Comparison of ENCODE assay signal across 8 mouse cellular contexts in the genomic region with DNA sequence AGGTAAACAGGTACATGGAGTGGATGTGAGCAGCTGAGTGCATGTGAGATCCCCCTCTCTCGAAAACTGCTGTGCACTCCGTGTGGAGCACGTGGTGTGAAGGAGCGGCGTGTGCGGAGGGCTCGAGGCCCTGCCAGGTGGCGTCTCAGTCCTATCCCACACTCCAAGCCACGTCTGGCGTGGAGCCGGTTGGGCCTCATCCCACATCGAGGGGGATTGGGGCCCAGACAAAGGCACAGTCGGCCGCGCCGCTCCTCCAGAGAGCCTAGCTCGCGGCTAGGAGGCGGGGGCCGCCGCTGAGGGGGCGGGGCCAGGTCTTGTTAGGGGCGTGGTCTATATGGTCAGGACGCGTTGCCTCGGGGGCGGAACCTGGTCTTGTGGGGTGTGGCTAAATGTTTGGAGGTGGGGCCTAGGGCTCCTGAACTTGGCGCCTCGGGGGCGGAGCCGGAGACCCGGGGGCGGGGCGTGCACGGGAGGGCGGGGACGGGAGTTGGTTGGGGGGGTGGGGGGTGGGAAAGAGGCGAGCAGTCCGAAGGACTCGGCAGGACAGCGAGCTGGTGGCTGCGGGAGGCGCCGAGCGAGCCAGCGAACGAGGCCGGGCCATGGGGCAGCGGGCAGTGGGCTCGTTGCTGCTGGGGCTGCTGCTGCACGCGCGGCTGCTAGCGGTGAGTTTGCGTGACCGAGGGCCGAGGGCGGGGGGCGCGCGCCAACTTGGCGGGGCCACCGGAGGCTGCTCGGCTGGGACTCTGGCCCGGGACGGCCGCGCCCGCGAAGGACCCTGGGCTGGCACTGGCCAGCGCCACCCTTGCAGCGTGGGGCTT. TPM values are rescaled to one million over a fixed set of nuclear protein-coding genes. Genes with fewer than 3 reads are reported as not detected.
DNase-seq lines count a peak whose midpoint lies in the region; ATAC-seq and TF ChIP-seq lines count a peak whose summit lies in the region.

Gene Hspg2, plus strand, starts transcription at position 510 of the 821 bp plus-strand sequence.

- H3K27me3 ChIP-seq in hindbrain, embryonic 16.5 days (replicated peaks; ENCODE audit: control insufficient read depth, insufficient read depth, low read length): no peaks in the 10 kb centered on the region

- DNase-seq in gastrocnemius, adult 2 months: peak; percentile 99
- DNase-seq in left cerebral cortex, adult 11 months (ENCODE audit: low spot score): peak; percentile 66
- peak; percentile 96 for DNase-seq in lung, postnatal 36 days
- peak; percentile 97 for DNase-seq in retina, postnatal 1 day
- DNase-seq in thymus, postnatal 4 days: peak; percentile 98

- WGBS in hindbrain, embryonic 16.5 days: under 1% methylated on average over 59 of the region's 72 CpGs

- intact Hi-C loops in gastrocnemius, adult 2 months (cut with DNase I): no loop called here

- no peaks in the 10 kb centered on the region for H3K36me3 ChIP-seq in hindbrain, embryonic 16.5 days (ENCODE audit: control insufficient read depth, insufficient read depth, low read length)

- no peaks in the 10 kb centered on the region for H3K9me3 ChIP-seq in hindbrain, embryonic 16.5 days (ENCODE audit: control insufficient read depth, low read length)

- no peaks in the 10 kb centered on the region for H3K4me1 ChIP-seq in cortical plate, adult 2 months (ENCODE audit: control insufficient read depth, insufficient read depth, low read length)
- peaks cover 5% of the 10 kb centered on the region for H3K4me1 ChIP-seq in hindbrain, embryonic 16.5 days (ENCODE audit: control insufficient read depth, insufficient read depth, low read depth, low read length)

- H3K4me3 ChIP-seq in cortical plate, adult 2 months (ENCODE audit: insufficient read depth, low read length): peak within 1 kb of the TSS; percentile 32
- peak within 1 kb of the TSS; percentile 90 for H3K4me3 ChIP-seq in gastrocnemius, adult 2 months
- H3K4me3 ChIP-seq in hindbrain, embryonic 16.5 days (ENCODE audit: low read length): peak within 1 kb of the TSS; percentile 54

- H3K4me2 ChIP-seq in hindbrain, embryonic 16.5 days (ENCODE audit: low read length): peak within 1 kb of the TSS; percentile 95

- no peak for TF ChIP-seq POLR2A in cortical plate, adult 2 months (IDR thresholded peaks at IDR 0.05; ENCODE audit: extremely low read depth, insufficient read depth, low read length)

- peak within 1 kb of the TSS; percentile 67 for H3K9ac ChIP-seq in hindbrain, embryonic 16.5 days (ENCODE audit: low read depth, low read length)

- peak; percentile 63 for ATAC-seq in activated CD4-positive, CD25-positive, alpha-beta regulatory T cell, adult 4 months
- peak; percentile 87 for ATAC-seq in hindbrain, embryonic 16.5 days

- TF ChIP-seq CTCF in cortical plate, adult 2 months (IDR thresholded peaks at IDR 0.05; ENCODE audit: extremely low read depth, insufficient read depth, low read length): no peak
- TF ChIP-seq CTCF in gastrocnemius, adult 2 months (IDR thresholded peaks at IDR 0.05): no peak

- H3K27ac ChIP-seq in cortical plate, adult 2 months (ENCODE audit: insufficient read depth, low read length): no peak within 1 kb of the TSS
- H3K27ac ChIP-seq in gastrocnemius, adult 2 months: peak within 1 kb of the TSS; percentile 96
- peak within 1 kb of the TSS; percentile 59; the same call in 1 of the 2 replicates for H3K27ac ChIP-seq in hindbrain, embryonic 16.5 days (ENCODE audit: low read depth, low read length)

RNA-seq across cellular contexts. Expression of gene Hspg2, which starts in this region (rescaled TPM):
- not detected for polyA plus RNA-seq in activated CD4-positive, CD25-positive, alpha-beta regulatory T cell, adult 4 months (2017; shearing (Covaris generic))
- polyA plus RNA-seq in cortical plate, adult 2 months (2012; rRNA removed): 1.9 and 2.6 TPM in 2 replicates
- total RNA-seq in gastrocnemius, adult 2 months (2021): 10 to 100 TPM; 55.2 to 77.5 TPM
- 6.5 and 9.3 TPM in 2 replicates for polyA plus RNA-seq in hindbrain, embryonic 16.5 days (2015; fragmentation: Nextera tagmentation; extraction: Ambion mirVana)

Comparison
In these comparisons a context has a peak if more than half of its experiments do, and no peak if none do; other contexts are left out.
1. Peak in ATAC-seq in activated CD4-positive, CD25-positive, alpha-beta regulatory T cell, adult 4 months; RNA of the gene not detected or under 1 TPM.
2. H3K4me3 ChIP-seq: peak in every context shown above with its lines; median percentile 90 in gastrocnemius, adult 2 months; 54 in hindbrain, embryonic 16.5 days; 32 in cortical plate, adult 2 months.